Mouse (Mus musculus): ENCODE results near the gene Rtn1. TPM values are rescaled to one million over a fixed set of nuclear protein-coding genes. Genes with fewer than 3 reads are reported as not detected.

Rtn1 gene
- polyA plus RNA-seq, 1 experiment from 2014 or later = 29.7 TPM

DNA sequence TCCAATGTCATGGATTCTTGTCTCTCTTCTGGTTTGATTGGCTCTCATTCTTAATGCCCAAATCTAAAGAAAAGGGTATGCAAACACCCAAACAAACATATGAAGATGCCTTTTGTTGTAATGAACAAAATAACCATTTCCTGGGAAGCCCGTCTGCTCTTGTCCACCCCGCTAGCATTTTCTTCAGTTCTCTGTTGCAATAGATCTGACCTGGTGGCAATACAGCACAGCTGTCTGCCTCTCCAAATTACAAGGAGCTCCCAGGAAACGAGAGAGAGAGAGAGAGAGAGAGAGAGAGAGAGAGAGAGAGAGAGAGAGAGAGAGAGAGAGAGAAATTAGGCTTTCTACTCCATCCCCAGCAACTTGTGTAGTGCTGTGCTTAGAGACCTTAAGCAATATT is 42.1 kb downstream of the Rtn1 start:
- 65% methylated on average over 3 of the region's 3 CpGs for WGBS
- Histone ChIP-seq H3K9ac (no peak overlapping the region), H3K4me2 (no peak overlapping the region), H3K27me3 (no peaks in the 10 kb centered on the region), H3K4me1 (no peaks in the 10 kb centered on the region), H3K9me3 (replicated peaks) (no peaks in the 10 kb centered on the region), H3K27ac (no peak overlapping the region), H3K4me3 (replicated peaks) (no peak overlapping the region), H3K36me3 (no peaks in the 10 kb centered on the region)
- ATAC-seq (replicated peaks; ENCODE audit: low FRiP score) = no peak

DNA sequence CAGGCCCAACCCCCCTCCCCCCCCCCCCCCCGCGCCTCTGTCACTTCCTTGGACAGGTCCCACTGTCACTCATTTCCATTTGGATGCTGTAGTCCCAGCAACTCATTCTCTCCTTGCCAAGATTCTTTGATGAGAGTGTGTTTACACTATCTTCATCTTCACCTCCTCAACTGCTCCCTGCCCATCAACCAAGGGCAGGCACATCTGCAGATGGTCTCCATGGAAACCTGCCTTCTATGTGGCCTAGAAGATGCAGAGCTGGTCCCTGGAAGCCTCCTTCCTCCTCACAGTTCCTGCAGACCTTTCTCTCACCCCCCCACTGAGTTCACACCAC is 42.8 kb downstream of the Rtn1 start:
- ATAC-seq (replicated peaks; ENCODE audit: low FRiP score) = no peak

GRCm38 (mm10) chr12:72365231-72366103 is 43.4 kb downstream of the Rtn1 start:
- H3K27ac ChIP-seq = no peak overlapping the region
- no peak for ATAC-seq (replicated peaks; ENCODE audit: low FRiP score)
- no peak overlapping the region for H3K9ac ChIP-seq
- H3K4me1 ChIP-seq = no peaks in the 10 kb centered on the region
- no peaks in the 10 kb centered on the region for H3K27me3 ChIP-seq
- H3K9me3 ChIP-seq (replicated peaks) = no peaks in the 10 kb centered on the region
- 56% methylated on average over 12 of the region's 12 CpGs for WGBS
- H3K4me2 ChIP-seq = no peak overlapping the region
- no peaks in the 10 kb centered on the region for H3K36me3 ChIP-seq
- H3K4me3 ChIP-seq (replicated peaks) = no peak overlapping the region

More for the DNA sequence above, 42.8 kb downstream of the Rtn1 start:
- no peaks in the 10 kb centered on the region for H3K27me3 ChIP-seq
- no peak overlapping the region for H3K9ac ChIP-seq
- H3K9me3 ChIP-seq (replicated peaks) = no peaks in the 10 kb centered on the region
- H3K36me3 ChIP-seq = no peaks in the 10 kb centered on the region
- no peak overlapping the region for H3K4me3 ChIP-seq (replicated peaks)
- WGBS = no CpG with 5 or more reads among the region's 2 CpGs
- no peak overlapping the region for H3K27ac ChIP-seq
- H3K4me1 ChIP-seq = no peaks in the 10 kb centered on the region
- no peak overlapping the region for H3K4me2 ChIP-seq

DNA sequence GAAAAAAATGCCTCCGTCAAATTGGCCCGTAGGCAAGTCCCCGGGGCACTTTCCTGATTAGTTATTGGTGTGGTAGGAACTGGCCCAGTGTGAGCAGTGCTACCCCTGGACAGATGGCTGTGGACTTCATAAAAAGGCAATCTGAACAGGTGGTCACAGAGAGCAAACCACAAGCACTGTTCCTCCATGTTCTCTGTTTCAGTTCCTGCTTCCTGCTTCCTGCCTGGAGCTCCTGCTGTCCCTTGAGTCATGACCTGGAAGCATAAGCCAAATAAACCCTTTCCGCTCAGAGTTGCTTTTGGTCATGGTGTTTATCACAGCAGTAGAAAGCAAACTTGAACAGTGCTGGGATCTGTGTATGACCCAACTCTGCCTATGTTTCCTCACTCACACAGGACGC is 44.3 kb downstream of the Rtn1 start:
- H3K9me3 ChIP-seq (replicated peaks) = no peaks in the 10 kb centered on the region
- H3K4me1 ChIP-seq = no peaks in the 10 kb centered on the region
- WGBS = 79% methylated on average over 5 of the region's 5 CpGs
- H3K4me3 ChIP-seq (replicated peaks) = no peak overlapping the region
- H3K4me2 ChIP-seq = no peak overlapping the region
- no peaks in the 10 kb centered on the region for H3K36me3 ChIP-seq
- no peak overlapping the region for H3K9ac ChIP-seq
- H3K27ac ChIP-seq = no peak overlapping the region
- H3K27me3 ChIP-seq = no peaks in the 10 kb centered on the region
- no peak for ATAC-seq (replicated peaks; ENCODE audit: low FRiP score)

- ATAC-seq (replicated peaks; ENCODE audit: low FRiP score) = no peak
- no peak overlapping the region for H3K4me2 ChIP-seq
- no peaks in the 10 kb centered on the region for H3K27me3 ChIP-seq
- peaks cover 6% of the 10 kb centered on the region; the same call in 1 of the 2 replicates for H3K4me1 ChIP-seq
- WGBS = 68% methylated on average over 9 of the region's 9 CpGs
- no peaks in the 10 kb centered on the region for H3K36me3 ChIP-seq
- no peaks in the 10 kb centered on the region for H3K9me3 ChIP-seq (replicated peaks)
- no peak overlapping the region for H3K9ac ChIP-seq
- no peak overlapping the region for H3K4me3 ChIP-seq (replicated peaks)
- H3K27ac ChIP-seq = no peak overlapping the region
These were observed 47.0 kb downstream of the Rtn1 start for GRCm38 (mm10) chr12:72361701-72362354.

DNA sequence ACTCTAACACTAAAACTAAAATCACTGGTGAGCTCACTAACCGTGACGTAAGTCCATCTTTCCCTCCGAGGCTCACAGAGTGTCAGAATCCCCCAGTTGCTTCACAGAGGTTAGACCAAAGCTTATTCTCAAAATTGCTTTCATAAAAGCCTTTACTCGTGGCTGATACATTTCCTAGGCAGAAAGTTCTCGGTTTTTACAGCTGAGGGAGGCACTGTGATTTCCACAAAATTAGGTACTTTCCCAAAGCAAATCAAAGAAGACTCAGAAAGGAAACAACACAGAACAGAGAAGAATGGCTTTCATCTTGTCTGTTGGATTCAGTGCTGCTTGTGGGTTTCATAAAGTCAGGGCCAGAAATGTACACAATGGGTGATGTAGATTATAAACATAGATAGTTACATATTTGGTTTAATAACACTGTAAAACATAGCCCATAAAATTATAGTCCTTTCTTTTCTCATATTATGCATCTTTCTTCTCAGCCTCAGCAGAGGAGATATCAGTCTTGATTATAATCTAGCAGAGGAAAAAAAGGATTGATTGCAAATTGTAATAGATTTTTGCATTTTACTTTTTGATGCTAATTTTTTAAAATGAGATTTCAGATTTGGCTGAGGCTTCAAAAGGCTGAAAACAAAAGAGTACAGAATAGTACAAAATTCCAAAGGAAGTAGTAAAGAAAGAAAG is 47.8 kb downstream of the Rtn1 start:
- WGBS = 53% methylated on average over 5 of the region's 5 CpGs

GRCm38 (mm10) chr12:72359903-72360302 is 49.0 kb downstream of the Rtn1 start:
- no peak overlapping the region for H3K27ac ChIP-seq
- no peaks in the 10 kb centered on the region for H3K36me3 ChIP-seq
- no peak overlapping the region for H3K9ac ChIP-seq
- no peaks in the 10 kb centered on the region for H3K9me3 ChIP-seq (replicated peaks)
- no peak overlapping the region for H3K4me3 ChIP-seq (replicated peaks)
- no peak for ATAC-seq (replicated peaks; ENCODE audit: low FRiP score)
- 49% methylated on average over 3 of the region's 3 CpGs for WGBS
- H3K27me3 ChIP-seq = no peaks in the 10 kb centered on the region
- H3K4me2 ChIP-seq = no peak overlapping the region
- H3K4me1 ChIP-seq = peaks cover 6% of the 10 kb centered on the region; the same call in 1 of the 2 replicates

More for the DNA sequence above, 47.8 kb downstream of the Rtn1 start:
- Histone ChIP-seq H3K4me3 (replicated peaks) (no peak overlapping the region), H3K9me3 (replicated peaks) (no peaks in the 10 kb centered on the region), H3K4me2 (no peak overlapping the region), H3K27ac (no peak overlapping the region), H3K9ac (no peak overlapping the region), H3K36me3 (no peaks in the 10 kb centered on the region), H3K27me3 (no peaks in the 10 kb centered on the region), H3K4me1 (peaks cover 6% of the 10 kb centered on the region; the same call in 1 of the 2 replicates)
- ATAC-seq (replicated peaks; ENCODE audit: low FRiP score) = no peak

DNA sequence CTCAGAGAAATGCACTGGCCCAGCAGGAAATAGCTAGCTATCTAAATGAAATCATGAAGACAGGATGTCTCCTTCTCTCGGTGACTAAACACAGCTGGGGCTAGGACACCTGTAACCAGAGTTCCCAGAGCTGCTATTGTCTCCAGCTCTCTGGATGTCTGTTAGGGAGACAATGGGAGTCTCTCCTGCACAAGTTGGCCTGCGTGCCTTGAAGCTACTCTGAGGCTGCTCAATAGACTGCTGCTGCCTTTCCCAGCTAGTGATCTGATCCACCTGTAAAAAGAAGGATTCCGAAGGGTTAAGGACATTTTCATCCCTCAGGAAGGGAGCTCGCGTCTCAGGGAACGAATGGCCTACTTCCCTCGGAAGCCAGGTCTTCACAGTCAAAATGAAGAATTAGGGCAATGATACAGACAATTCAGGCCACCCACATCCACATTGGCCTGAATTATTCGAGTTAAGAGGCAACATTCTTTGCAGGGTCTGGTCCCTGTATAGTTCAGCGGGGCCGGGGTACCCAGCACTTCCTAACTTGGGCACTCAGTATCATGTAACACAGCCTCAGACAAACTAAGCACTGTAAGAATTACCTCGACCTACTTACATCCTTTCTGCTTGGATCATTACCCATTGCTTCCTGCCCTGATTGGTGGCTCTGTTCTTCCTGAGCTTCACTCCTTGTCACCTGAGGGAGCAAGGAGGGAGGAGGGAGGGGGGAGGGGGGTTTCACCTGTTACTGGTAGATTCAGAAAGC is 51.0 kb downstream of the Rtn1 start:
- ATAC-seq (replicated peaks; ENCODE audit: low FRiP score) = no peak
- no peaks in the 10 kb centered on the region for H3K9me3 ChIP-seq (replicated peaks)
- H3K36me3 ChIP-seq = no peaks in the 10 kb centered on the region
- H3K27me3 ChIP-seq = no peaks in the 10 kb centered on the region
- 37% methylated on average over 11 of the region's 11 CpGs for WGBS
- H3K4me2 ChIP-seq = no peak overlapping the region
- H3K4me1 ChIP-seq = peaks cover 6% of the 10 kb centered on the region; the same call in 1 of the 2 replicates
- no peak overlapping the region for H3K27ac ChIP-seq
- no peak overlapping the region for H3K4me3 ChIP-seq (replicated peaks)
- H3K9ac ChIP-seq = no peak overlapping the region

DNA sequence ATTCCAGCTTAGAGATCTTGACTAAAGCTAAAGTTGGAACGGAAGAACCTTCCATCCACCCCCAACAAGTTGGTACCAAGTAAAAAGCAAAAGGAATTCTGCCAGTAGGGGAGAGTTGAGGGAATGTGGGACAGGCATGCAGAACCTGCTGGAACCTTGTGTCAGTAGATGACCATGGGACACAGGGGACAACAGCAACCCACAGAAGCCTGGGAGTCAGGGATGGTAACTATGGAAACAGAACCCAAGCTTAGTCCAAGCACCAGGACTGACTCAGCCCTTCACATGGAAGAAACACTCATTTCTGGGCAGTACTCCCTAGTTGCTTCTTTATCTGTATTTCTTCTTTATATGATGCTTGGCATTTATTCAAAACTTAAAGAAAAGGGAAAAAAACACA is 54.6 kb downstream of the Rtn1 start:
- Histone ChIP-seq H3K27ac (no peak overlapping the region), H3K9me3 (replicated peaks) (no peaks in the 10 kb centered on the region), H3K4me1 (peaks cover 6% of the 10 kb centered on the region; the same call in 1 of the 2 replicates), H3K27me3 (no peaks in the 10 kb centered on the region), H3K4me3 (replicated peaks) (no peak overlapping the region), H3K9ac (no peak overlapping the region), H3K4me2 (no peak overlapping the region), H3K36me3 (no peaks in the 10 kb centered on the region)
- ATAC-seq (replicated peaks; ENCODE audit: low FRiP score) = no peak
- WGBS = 90% methylated on average over 1 of the region's 1 CpGs

DNA sequence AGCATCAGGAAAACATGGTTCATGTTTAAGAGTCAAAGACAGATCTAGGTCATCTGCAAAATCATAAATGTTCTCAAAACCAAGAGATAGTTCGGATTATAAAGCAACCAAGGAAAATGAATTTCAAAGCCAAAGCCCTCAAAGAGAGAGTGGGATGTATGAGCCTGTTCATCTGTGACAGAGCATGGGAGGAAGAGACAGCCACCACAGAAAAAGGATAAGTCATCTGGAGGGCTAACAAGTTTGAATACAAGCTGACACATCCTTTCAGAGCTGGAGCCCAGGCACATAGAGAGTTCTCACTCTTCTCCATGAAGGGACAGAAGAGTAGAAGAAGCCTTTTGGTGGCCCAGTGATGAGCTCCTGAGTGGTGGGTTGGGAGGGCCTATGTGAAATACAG is 55.3 kb downstream of the Rtn1 start:
- Histone ChIP-seq H3K9ac (no peak overlapping the region), H3K27me3 (no peaks in the 10 kb centered on the region), H3K27ac (no peak overlapping the region), H3K36me3 (no peaks in the 10 kb centered on the region), H3K4me2 (no peak overlapping the region), H3K4me1 (peaks cover 6% of the 10 kb centered on the region; the same call in 1 of the 2 replicates), H3K9me3 (replicated peaks) (no peaks in the 10 kb centered on the region), H3K4me3 (replicated peaks) (no peak overlapping the region)
- ATAC-seq (replicated peaks; ENCODE audit: low FRiP score) = no peak
- WGBS = 85% methylated on average over 1 of the region's 1 CpGs

GRCm38 (mm10) chr12:72348508-72348907 is 60.3 kb downstream of the Rtn1 start:
- no peaks in the 10 kb centered on the region for H3K4me1 ChIP-seq
- H3K4me2 ChIP-seq = no peak overlapping the region
- H3K9ac ChIP-seq = no peak overlapping the region
- no peak overlapping the region for H3K4me3 ChIP-seq (replicated peaks)
- 75% methylated on average over 8 of the region's 8 CpGs for WGBS
- no peaks in the 10 kb centered on the region for H3K9me3 ChIP-seq (replicated peaks)
- no peak overlapping the region for H3K27ac ChIP-seq
- no peaks in the 10 kb centered on the region for H3K36me3 ChIP-seq
- no peaks in the 10 kb centered on the region for H3K27me3 ChIP-seq
- ATAC-seq (replicated peaks; ENCODE audit: low FRiP score) = no peak

Measured in kidney, embryonic 15.5 days (tissue).